Mouse (Mus musculus) embryonic facial prominence, embryonic 11.5 days (tissue): ENCODE results near the gene Sfi1. TPM values are rescaled to one million over a fixed set of nuclear protein-coding genes. Genes with fewer than 3 reads are reported as not detected.
"Not testable (repeated sequence)": the region's sequence is repeated elsewhere in the genome, so short reads cannot be mapped to it uniquely, and the experiment has no call there.

Experiments used
- ATAC-seq: fragments of 200-750 bp; cut with Nextera tagmentation; replicated peaks from 2 replicates; pipeline ENCODE4 v1.8.0; 2017; ENCODE audit warnings: low read depth; ENCODE audit not compliant: insufficient number of reproducible peaks, low FRiP score, low TSS enrichment
- DNase-seq: peaks from one replicate; pipeline ENCODE4 v3.0.0-alpha.2; 2015; ENCODE audit warnings: low spot score
- H3K27ac ChIP-seq: fragments of 300-500 bp; sonication (generic); replicated peaks from 2 replicates; pipeline ENCODE4 v1.5.1; 2014; ENCODE audit warnings: mild to moderate bottlenecking, low read depth, low read length, control low read depth
- H3K27me3 ChIP-seq: fragments of 300-500 bp; sonication (generic); 2 replicates; pipeline ENCODE4 v1.6.1; 2014; ENCODE audit warnings: mild to moderate bottlenecking, low read length, moderate library complexity, mixed read lengths; ENCODE audit not compliant: control insufficient read depth, insufficient read depth
- H3K36me3 ChIP-seq: fragments of 300-500 bp; sonication (generic); replicated peaks from 2 replicates; pipeline ENCODE4 v1.6.1; 2014; ENCODE audit warnings: low read depth, mild to moderate bottlenecking, low read length, moderate library complexity, mixed read lengths; ENCODE audit not compliant: control insufficient read depth, insufficient read depth
- H3K4me1 ChIP-seq: fragments of 300-500 bp; sonication (generic); 2 replicates; pipeline ENCODE4 v1.6.1; 2014; ENCODE audit warnings: low read length, mixed read lengths; ENCODE audit not compliant: control insufficient read depth, insufficient read depth
- H3K4me2 ChIP-seq: fragments of 300-500 bp; sonication (generic); 2 replicates; pipeline ENCODE4 v1.6.1; 2014; ENCODE audit warnings: low read depth, mild to moderate bottlenecking, control low read depth, low read length, moderate library complexity
- H3K4me3 ChIP-seq: fragments of 300-500 bp; sonication (generic); 2 replicates; pipeline ENCODE4 v1.5.1; 2014; ENCODE audit warnings: low read depth, low read length, control low read depth
- H3K9ac ChIP-seq: fragments of 300-500 bp; sonication (generic); replicated peaks from 2 replicates; pipeline ENCODE4 v1.6.1; 2014; ENCODE audit warnings: mild to moderate bottlenecking, control low read depth, low read length
- H3K9me3 ChIP-seq: fragments of 300-500 bp; sonication (generic); replicated peaks from 2 replicates; pipeline ENCODE4 v1.6.1; 2016; ENCODE audit warnings: mild to moderate bottlenecking, low read length, inconsistent platforms, mixed read lengths; ENCODE audit not compliant: control insufficient read depth
- WGBS: fragments of 180-500 bp; shearing (Covaris S2); extraction: QIAGEN DNeasy Blood & Tissue Kit; methylation state at CpG from one replicate; pipeline ENCODE4 v1.1.7; 2014; 5-methylcytosine and 5-hydroxymethylcytosine counted together
- polyA plus RNA-seq: library from polyadenylated mRNA; unstranded; fragments of >200 nt; fragmentation: Nextera tagmentation; extraction: Ambion mirVana; gene quantifications from 2 replicates; pipeline ENCODE4 v1.2.1, GENCODE M21; 2014

The Sfi1 gene
- polyA plus RNA-seq, 1 experiment from 2014 or later, result 6.5 TPM

GRCm38 (mm10) chr11:3127303-3127795, 65.9 kb downstream of the Sfi1 start:
- H3K4me3 ChIP-seq, H3K9ac ChIP-seq, H3K27ac ChIP-seq, H3K4me1 ChIP-seq, H3K36me3 ChIP-seq, DNase-seq, H3K4me2 ChIP-seq, H3K27me3 ChIP-seq: not testable (repeated sequence)
- peak; percentile 46 for ATAC-seq
- H3K9me3 ChIP-seq, result peaks cover 11% of the 10 kb centered on the region
- 84% methylated on average over 4 of the region's 7 CpGs for WGBS

GRCm38 (mm10) chr11:3126478-3127302, 66.6 kb downstream of the Sfi1 start:
- not testable (repeated sequence) for H3K4me1 ChIP-seq, H3K9me3 ChIP-seq, H3K4me2 ChIP-seq, DNase-seq, H3K9ac ChIP-seq, H3K27me3 ChIP-seq, H3K4me3 ChIP-seq, H3K36me3 ChIP-seq, H3K27ac ChIP-seq
- WGBS, result 84% methylated on average over 6 of the region's 6 CpGs
- peak; percentile 11 for ATAC-seq

- not testable (repeated sequence) for H3K4me3 ChIP-seq, H3K9me3 ChIP-seq, ATAC-seq, H3K4me2 ChIP-seq, H3K27ac ChIP-seq, H3K9ac ChIP-seq, H3K4me1 ChIP-seq, H3K27me3 ChIP-seq, H3K36me3 ChIP-seq, DNase-seq
- WGBS, result 92% methylated on average over 3 of the region's 4 CpGs
Measured at GRCm38 (mm10) chr11:3125922-3126321, 67.3 kb downstream of the Sfi1 start.

DNA sequence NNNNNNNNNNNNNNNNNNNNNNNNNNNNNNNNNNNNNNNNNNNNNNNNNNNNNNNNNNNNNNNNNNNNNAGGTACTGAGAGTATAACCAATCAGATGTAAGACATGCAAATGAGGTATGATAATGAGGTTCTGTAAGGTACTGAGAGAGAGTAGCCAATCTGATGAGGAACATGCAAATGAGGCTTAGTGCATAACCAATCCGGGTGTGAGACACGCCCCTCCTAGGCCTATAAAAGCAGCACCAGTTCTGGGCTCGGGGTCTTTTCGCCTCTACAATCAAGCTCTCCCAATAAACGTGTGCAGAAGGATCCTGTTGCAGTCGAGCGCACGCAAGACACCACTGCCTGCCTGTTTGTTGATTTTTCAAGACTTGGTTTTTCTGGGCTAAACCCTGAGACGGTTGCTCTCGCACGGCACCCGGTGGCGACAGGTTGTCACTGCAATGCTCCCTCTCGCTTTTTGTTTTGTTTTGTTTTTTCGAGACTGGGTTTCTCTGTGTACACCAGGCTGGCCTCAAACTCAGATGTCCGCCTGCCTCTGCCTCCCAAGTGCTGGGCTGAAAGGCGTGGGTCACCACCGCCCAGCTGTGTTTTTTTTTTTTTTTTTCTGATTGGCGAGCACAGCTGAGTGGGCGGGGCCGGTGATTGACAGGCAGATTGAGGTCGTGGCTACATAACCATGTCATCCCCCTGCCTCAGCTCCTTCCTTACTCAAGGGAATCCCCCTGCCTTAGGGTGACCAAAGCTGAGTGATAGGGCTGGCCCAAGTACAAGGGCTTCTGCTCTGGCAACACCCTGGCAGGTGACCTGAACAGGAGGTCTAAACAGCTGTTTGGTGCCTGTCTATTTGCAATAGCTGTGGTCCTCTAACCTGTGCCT, 68.1 kb downstream of the Sfi1 start:
- not testable (repeated sequence) for H3K27me3 ChIP-seq, H3K27ac ChIP-seq, H3K4me3 ChIP-seq, H3K4me1 ChIP-seq, ATAC-seq, H3K36me3 ChIP-seq, H3K4me2 ChIP-seq, DNase-seq, H3K9me3 ChIP-seq, H3K9ac ChIP-seq
- WGBS, result 83% methylated on average over 21 of the region's 22 CpGs

- no peak overlapping the region for H3K27ac ChIP-seq
- no peak overlapping the region for H3K9ac ChIP-seq
- no peaks in the 10 kb centered on the region for H3K9me3 ChIP-seq
- WGBS, result 64% methylated on average over 3 of the region's 3 CpGs
- no peaks in the 10 kb centered on the region for H3K4me1 ChIP-seq
- no peaks in the 10 kb centered on the region for H3K27me3 ChIP-seq
- no peak overlapping the region for H3K4me3 ChIP-seq
- H3K36me3 ChIP-seq, result no peaks in the 10 kb centered on the region
- no peak overlapping the region for H3K4me2 ChIP-seq
- DNase-seq, result no peak
- ATAC-seq, result no peak
Measured at GRCm38 (mm10) chr11:3114403-3114802, 78.9 kb downstream of the Sfi1 start.

DNA sequence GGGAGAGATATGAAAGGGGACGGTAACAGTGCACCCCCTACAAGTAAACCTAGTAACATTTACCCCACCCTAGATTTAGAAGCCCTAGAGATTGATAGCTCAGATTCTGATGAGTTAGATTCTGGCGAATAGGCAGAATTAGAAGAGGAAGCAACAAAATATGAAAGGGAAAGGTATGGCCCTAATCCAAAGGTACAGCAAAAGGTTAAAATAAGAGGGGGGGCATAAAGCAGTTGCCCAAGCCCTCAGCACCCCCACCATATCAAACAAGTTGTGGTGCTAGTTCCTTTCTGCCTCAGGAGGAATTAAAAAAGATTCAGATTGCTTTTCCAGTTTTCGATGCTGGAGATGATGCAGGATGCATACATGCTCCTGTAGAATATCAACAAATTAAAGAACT, 87.1 kb downstream of the Sfi1 start:
- H3K36me3 ChIP-seq, result peaks cover 2% of the 10 kb centered on the region; the same call in 1 of the 2 replicates
- peaks cover 19% of the 10 kb centered on the region for H3K9me3 ChIP-seq
- H3K27ac ChIP-seq, result no peak overlapping the region
- no peaks in the 10 kb centered on the region for H3K27me3 ChIP-seq
- WGBS, result 84% methylated on average over 3 of the region's 3 CpGs
- no peak overlapping the region for H3K4me3 ChIP-seq
- no peak overlapping the region for H3K4me2 ChIP-seq
- ATAC-seq, result no peak
- no peak for DNase-seq
- H3K9ac ChIP-seq, result no peak overlapping the region
- H3K4me1 ChIP-seq, result no peaks in the 10 kb centered on the region

GRCm38 (mm10) chr11:3105261-3105731, 88.0 kb downstream of the Sfi1 start:
- Histone ChIP-seq H3K4me2 (no peak overlapping the region), H3K36me3 (peaks cover 2% of the 10 kb centered on the region; the same call in 1 of the 2 replicates), H3K27ac (no peak overlapping the region), H3K27me3 (no peaks in the 10 kb centered on the region), H3K4me3 (no peak overlapping the region), H3K9me3 (peaks cover 23% of the 10 kb centered on the region), H3K4me1 (no peaks in the 10 kb centered on the region), H3K9ac (no peak overlapping the region)
- DNase-seq (no peak), ATAC-seq (no peak)
- 92% methylated on average over 21 of the region's 21 CpGs for WGBS
